Mouse (Mus musculus): ENCODE measurements at regions not wholly inside any gene's neighbourhood (a gene's known extent, or its start where the extent isn't known, plus 50 kb on each side); places are given as distances from the start of the nearest gene placed in this dataset.

DNA sequence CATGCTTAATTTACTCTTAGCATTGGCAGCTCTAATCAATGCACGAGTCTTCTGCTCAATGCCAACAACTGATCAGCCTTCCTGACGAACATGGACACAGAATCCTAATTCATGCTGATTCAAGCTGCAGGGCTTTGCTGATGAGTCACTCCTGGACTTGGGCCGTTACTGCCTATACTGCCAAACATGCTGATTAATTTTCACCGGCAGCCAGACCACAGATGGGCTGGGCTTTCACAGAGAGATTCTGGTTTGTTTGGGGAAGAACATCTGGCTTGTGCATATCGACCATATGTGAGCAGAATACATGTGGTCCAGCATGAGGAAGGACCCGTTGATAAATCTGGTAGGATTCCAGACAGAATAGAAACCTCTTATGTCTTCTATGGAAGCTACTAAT, 358.9 kb downstream of the Xylt1 start:
- no peak for TF ChIP-seq ZMIZ1 (IDR thresholded peaks at IDR 0.05; ENCODE audit: low read depth, low read length)
- no peak for TF ChIP-seq ZC3H11A (IDR thresholded peaks at IDR 0.05; ENCODE audit: low read depth, low read length)
- no peak for TF ChIP-seq CHD2 (IDR thresholded peaks at IDR 0.05; ENCODE audit: low read length)
- TF ChIP-seq RCOR1 (IDR thresholded peaks at IDR 0.05; ENCODE audit: low read depth, low read length), result no peak
- TF ChIP-seq USF1 (IDR thresholded peaks at IDR 0.05; ENCODE audit: low read depth, low read length), result no peak
- no peak for TF ChIP-seq GABPA (IDR thresholded peaks at IDR 0.05; ENCODE audit: low read depth, low read length)
- TF ChIP-seq EP300 (IDR thresholded peaks at IDR 0.05; ENCODE audit: low read depth in 1 of 2, low read length in 2 of 2), result no peak
- TF ChIP-seq GATA1 (IDR thresholded peaks at IDR 0.05; ENCODE audit: low read depth, low read length), result no peak
